Mouse (Mus musculus) forebrain, embryonic 15.5 days (tissue): ENCODE results near the gene Gpr50. TPM values are rescaled to one million over a fixed set of nuclear protein-coding genes. Genes with fewer than 3 reads are reported as not detected.

Experiments
- ATAC-seq: fragments of 200-750 bp; cut with Nextera tagmentation; replicated peaks from 2 replicates; pipeline ENCODE4 v1.8.0; 2017; ENCODE audit warnings: mild to moderate bottlenecking, moderate TSS enrichment, moderate library complexity
- H3K27ac ChIP-seq: fragments of 300-500 bp; sonication (generic); replicated peaks from 2 replicates; pipeline ENCODE4 v1.5.1; 2015; ENCODE audit warnings: mild to moderate bottlenecking, inconsistent platforms
- H3K27me3 ChIP-seq: fragments of 300-500 bp; sonication (generic); 2 replicates; pipeline ENCODE4 v1.6.1; 2015; ENCODE audit warnings: inconsistent platforms
- H3K36me3 ChIP-seq: fragments of 300-500 bp; sonication (generic); 2 replicates; pipeline ENCODE4 v1.6.1; 2015; ENCODE audit warnings: mild to moderate bottlenecking, inconsistent platforms
- H3K4me1 ChIP-seq: fragments of 300-500 bp; sonication (generic); 2 replicates; pipeline ENCODE4 v1.6.1; 2015; ENCODE audit warnings: inconsistent platforms
- H3K4me2 ChIP-seq: fragments of 300-500 bp; sonication (generic); replicated peaks from 2 replicates; pipeline ENCODE4 v1.6.1; 2015; ENCODE audit warnings: mild to moderate bottlenecking, inconsistent platforms
- H3K4me3 ChIP-seq: fragments of 300-500 bp; sonication (generic); 2 replicates; pipeline ENCODE4 v1.5.1; 2015; ENCODE audit warnings: mild to moderate bottlenecking, inconsistent platforms
- H3K9ac ChIP-seq: fragments of 300-500 bp; sonication (generic); replicated peaks from 2 replicates; pipeline ENCODE4 v1.6.1; 2015; ENCODE audit warnings: mild to moderate bottlenecking, inconsistent platforms
- H3K9me3 ChIP-seq: fragments of 300-500 bp; sonication (generic); 2 replicates; pipeline ENCODE4 v1.6.1; 2016; ENCODE audit warnings: inconsistent platforms
- WGBS: fragments of 180-500 bp; shearing (Covaris S2); methylation state at CpG from one replicate; pipeline ENCODE4 v1.1.7; 2015; ENCODE audit warnings: mixed read lengths; 5-methylcytosine and 5-hydroxymethylcytosine counted together
- polyA plus RNA-seq: library from polyadenylated mRNA; unstranded; fragments of >200 nt; fragmentation: Nextera tagmentation; extraction: Ambion mirVana; gene quantifications from 2 replicates; pipeline ENCODE4 v1.2.1, GENCODE M21; 2015

The Gpr50 gene
- 0.64 and 3.7 TPM in 2 replicates for polyA plus RNA-seq

- Histone ChIP-seq H3K9ac (peak within 1 kb of the TSS; percentile 19; the same call in 1 of the 2 replicates), H3K4me3 (peak within 1 kb of the TSS; percentile 44), H3K36me3 (no peaks in the 10 kb centered on the region), H3K4me1 (no peaks in the 10 kb centered on the region), H3K27me3 (peaks cover 48% of the 10 kb centered on the region; the same call in 1 of the 2 replicates), H3K9me3 (peaks cover 6% of the 10 kb centered on the region), H3K4me2 (peak within 1 kb of the TSS; percentile 65), H3K27ac (no peak within 1 kb of the TSS)
- WGBS = 10% methylated on average over 9 of the region's 9 CpGs
- ATAC-seq = no peak; the same call in 1 of the 2 replicates
Observed at GRCm38 (mm10) chrX:71663374-71663773, at the start of gene Gpr50. TSS of gene Gpr50 (plus strand) at chrX:71663667.

- Histone ChIP-seq H3K4me1 (no peaks in the 10 kb centered on the region), H3K27me3 (no peaks in the 10 kb centered on the region), H3K27ac (no peak overlapping the region), H3K9me3 (no peaks in the 10 kb centered on the region), H3K4me2 (no peak overlapping the region), H3K9ac (no peak overlapping the region), H3K4me3 (no peak overlapping the region), H3K36me3 (no peaks in the 10 kb centered on the region)
- ATAC-seq = no peak
- WGBS = 89% methylated on average over 1 of the region's 1 CpGs
Observed at GRCm38 (mm10) chrX:71622286-71622685, 41.2 kb upstream of the Gpr50 start.

GRCm38 (mm10) chrX:71623843-71624242 lies 39.6 kb upstream of the Gpr50 start:
- no peak for ATAC-seq
- H3K9me3 ChIP-seq = no peaks in the 10 kb centered on the region
- no peak overlapping the region for H3K4me2 ChIP-seq
- no peaks in the 10 kb centered on the region for H3K27me3 ChIP-seq
- H3K9ac ChIP-seq = no peak overlapping the region
- H3K4me3 ChIP-seq = no peak overlapping the region
- H3K27ac ChIP-seq = no peak overlapping the region
- no peaks in the 10 kb centered on the region for H3K4me1 ChIP-seq
- H3K36me3 ChIP-seq = no peaks in the 10 kb centered on the region
- whole genome bisulfite sequencing = 17% methylated on average over 1 of the region's 1 CpGs

- ATAC-seq = no peak
- Histone ChIP-seq H3K27ac (no peak overlapping the region), H3K27me3 (no peaks in the 10 kb centered on the region), H3K4me2 (no peak overlapping the region), H3K9ac (no peak overlapping the region), H3K36me3 (no peaks in the 10 kb centered on the region), H3K4me1 (no peaks in the 10 kb centered on the region), H3K4me3 (no peak overlapping the region), H3K9me3 (no peaks in the 10 kb centered on the region)
- WGBS = 11% methylated on average over 4 of the region's 4 CpGs
Observed at GRCm38 (mm10) chrX:71628306-71628705, 35.2 kb upstream of the Gpr50 start.

- Histone ChIP-seq H3K4me3 (no peak overlapping the region), H3K27me3 (no peaks in the 10 kb centered on the region), H3K36me3 (no peaks in the 10 kb centered on the region), H3K9ac (no peak overlapping the region), H3K4me1 (no peaks in the 10 kb centered on the region), H3K27ac (no peak overlapping the region), H3K4me2 (no peak overlapping the region), H3K9me3 (no peaks in the 10 kb centered on the region)
- ATAC-seq = no peak
- WGBS = 29% methylated on average over 4 of the region's 4 CpGs
Observed at GRCm38 (mm10) chrX:71630709-71631108, 32.8 kb upstream of the Gpr50 start.

GRCm38 (mm10) chrX:71631130-71631529 lies 32.3 kb upstream of the Gpr50 start:
- ATAC-seq = no peak
- no peaks in the 10 kb centered on the region for H3K36me3 ChIP-seq
- no peaks in the 10 kb centered on the region for H3K27me3 ChIP-seq
- no peak overlapping the region for H3K27ac ChIP-seq
- H3K9ac ChIP-seq = no peak overlapping the region
- no peaks in the 10 kb centered on the region for H3K9me3 ChIP-seq
- 62% methylated on average over 1 of the region's 1 CpGs for WGBS
- H3K4me2 ChIP-seq = no peak overlapping the region
- H3K4me3 ChIP-seq = no peak overlapping the region
- no peaks in the 10 kb centered on the region for H3K4me1 ChIP-seq

GRCm38 (mm10) chrX:71647958-71648357 lies 15.5 kb upstream of the Gpr50 start:
- 0% methylated on average over 6 of the region's 6 CpGs for WGBS
- ATAC-seq = peak; percentile 51; the same call in 1 of the 2 replicates

GRCm38 (mm10) chrX:71648434-71648833 lies 15.0 kb upstream of the Gpr50 start:
- H3K9me3 ChIP-seq = no peaks in the 10 kb centered on the region
- no peaks in the 10 kb centered on the region for H3K27me3 ChIP-seq
- no peak overlapping the region for H3K4me3 ChIP-seq
- peak overlapping the region; percentile 39; the same call in 1 of the 2 replicates for H3K27ac ChIP-seq
- H3K9ac ChIP-seq = no peak overlapping the region
- H3K36me3 ChIP-seq = no peaks in the 10 kb centered on the region
- H3K4me1 ChIP-seq = peaks cover 17% of the 10 kb centered on the region
- WGBS = 0% methylated on average over 1 of the region's 1 CpGs
- no peak overlapping the region for H3K4me2 ChIP-seq
- peak; percentile 55 for ATAC-seq

More at GRCm38 (mm10) chrX:71647958-71648357, 15.5 kb upstream of the Gpr50 start:
- Histone ChIP-seq H3K4me3 (no peak overlapping the region), H3K36me3 (no peaks in the 10 kb centered on the region), H3K27me3 (no peaks in the 10 kb centered on the region), H3K4me2 (no peak overlapping the region), H3K9me3 (no peaks in the 10 kb centered on the region), H3K27ac (no peak overlapping the region), H3K9ac (no peak overlapping the region), H3K4me1 (peaks cover 17% of the 10 kb centered on the region)

GRCm38 (mm10) chrX:71648848-71649454 lies 14.5 kb upstream of the Gpr50 start:
- peak; percentile 92 for ATAC-seq
- Histone ChIP-seq H3K4me3 (no peak overlapping the region), H3K4me1 (peaks cover 17% of the 10 kb centered on the region), H3K9ac (no peak overlapping the region), H3K9me3 (no peaks in the 10 kb centered on the region), H3K27ac (peak overlapping the region; percentile 39; the same call in 1 of the 2 replicates), H3K36me3 (no peaks in the 10 kb centered on the region), H3K27me3 (no peaks in the 10 kb centered on the region), H3K4me2 (no peak overlapping the region)
- WGBS = 26% methylated on average over 6 of the region's 6 CpGs

GRCm38 (mm10) chrX:71649993-71650392 lies 13.5 kb upstream of the Gpr50 start:
- Histone ChIP-seq H3K9ac (no peak overlapping the region), H3K4me3 (no peak overlapping the region), H3K4me1 (peaks cover 17% of the 10 kb centered on the region), H3K9me3 (no peaks in the 10 kb centered on the region), H3K27ac (no peak overlapping the region), H3K27me3 (no peaks in the 10 kb centered on the region), H3K36me3 (no peaks in the 10 kb centered on the region), H3K4me2 (no peak overlapping the region)
- 0 out of 2 replicates have a peak, but pooled peaks have one; percentile 35 for ATAC-seq
- WGBS = 33% methylated on average over 8 of the region's 8 CpGs

- Histone ChIP-seq H3K36me3 (no peaks in the 10 kb centered on the region), H3K4me2 (peak overlapping the region; percentile 15), H3K4me1 (no peaks in the 10 kb centered on the region), H3K27ac (no peak overlapping the region), H3K9ac (0 out of 2 replicates have a peak overlapping the region, but pooled peaks have one; percentile 7), H3K4me3 (peak overlapping the region; percentile 10; the same call in 1 of the 2 replicates), H3K9me3 (peaks cover 6% of the 10 kb centered on the region), H3K27me3 (peaks cover 39% of the 10 kb centered on the region; the same call in 1 of the 2 replicates)
- 32% methylated on average over 14 of the region's 14 CpGs for WGBS
- ATAC-seq = no peak
Observed at GRCm38 (mm10) chrX:71661794-71662193, 1.7 kb upstream of the Gpr50 start.

- ATAC-seq = peak; percentile 47; the same call in 1 of the 2 replicates
- Histone ChIP-seq H3K27ac (no peak overlapping the region), H3K36me3 (no peaks in the 10 kb centered on the region), H3K4me3 (peak overlapping the region; percentile 44), H3K4me2 (peak overlapping the region; percentile 65), H3K9ac (peak overlapping the region; percentile 19; the same call in 1 of the 2 replicates), H3K9me3 (peaks cover 6% of the 10 kb centered on the region), H3K27me3 (peaks cover 47% of the 10 kb centered on the region; the same call in 1 of the 2 replicates), H3K4me1 (no peaks in the 10 kb centered on the region)
- 20% methylated on average over 76 of the region's 76 CpGs for WGBS
Observed at GRCm38 (mm10) chrX:71663871-71664687, 612 bp downstream of the Gpr50 start.
